Mouse (Mus musculus) lung, adult 2 months (tissue): ENCODE data around the gene Fbxl19.

Experiments
- CTCF ChIP-seq: fragments of 200-500 bp; IDR thresholded peaks from 2 replicates; pipeline ENCODE4 v1.5.1; 2011; ENCODE audit warnings: mild to moderate bottlenecking, low read length, control low read depth; ENCODE audit not compliant: insufficient read depth
- POLR2A ChIP-seq: fragments of 200-500 bp; IDR thresholded peaks from 2 replicates; pipeline ENCODE4 v1.6.1; 2011; ENCODE audit warnings: low read depth, mild to moderate bottlenecking, control low read depth, low read length, borderline replicate concordance; ENCODE audit errors: extremely low read depth

DNA sequence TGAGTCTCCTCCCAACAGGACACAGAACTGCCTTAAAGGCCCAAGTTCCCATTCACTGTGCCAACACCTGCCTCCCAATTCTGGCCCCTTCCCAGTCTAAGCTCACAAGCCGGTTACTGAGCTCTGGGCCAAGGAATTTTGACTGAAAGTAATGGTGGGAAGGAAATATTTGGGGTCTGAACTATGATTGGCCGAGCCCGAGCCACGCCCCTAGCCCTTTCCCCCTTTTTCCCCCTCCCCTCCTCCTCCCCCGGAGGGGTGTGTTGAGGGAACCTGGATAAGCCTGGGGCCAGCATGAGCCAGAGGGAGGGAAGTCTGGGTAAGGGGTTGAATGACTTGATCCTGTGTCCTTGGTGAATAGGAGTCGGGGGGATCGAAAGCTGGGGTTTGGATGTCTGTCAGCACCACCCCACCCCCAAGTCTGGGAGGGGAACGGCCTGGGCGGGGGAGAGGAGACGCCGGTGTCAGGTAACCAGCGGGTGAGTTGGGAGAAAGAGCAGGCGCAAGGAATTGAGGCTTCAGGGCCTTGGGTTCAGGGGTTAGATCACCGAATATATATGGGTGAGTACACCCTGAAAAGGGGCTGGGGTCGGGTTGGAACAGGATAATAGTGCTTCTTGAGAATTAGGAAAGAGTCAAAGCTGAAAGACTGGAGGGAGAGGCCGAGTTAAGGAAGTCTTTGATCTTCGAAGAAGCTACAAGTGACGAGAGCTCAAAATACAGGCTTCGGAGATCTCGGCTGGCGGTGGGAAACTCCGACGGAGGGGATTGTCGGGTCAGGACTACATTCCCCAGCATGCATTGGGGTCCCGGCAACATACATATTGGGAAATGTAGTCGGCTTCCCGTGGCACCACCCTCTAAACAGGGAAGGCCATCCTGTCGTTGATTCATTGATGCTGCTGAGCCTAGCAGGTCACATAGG, 31.6 kb upstream of the Fbxl19 start, which contains the start of gene Ctf1:
- TF ChIP-seq CTCF (no peak), POLR2A (peak; percentile 25; the same call in 1 of the 2 replicates)
